Mouse (Mus musculus) cerebral cortex, adult 2 months (tissue): ENCODE data around the gene Gm17334.

Experiments used
- WGBS: fragments of 180-500 bp; shearing (Covaris S2); methylation state at CpG from one replicate; pipeline ENCODE4 v1.1.7; 2018; 5-methylcytosine and 5-hydroxymethylcytosine counted together

The Gm17334 gene

DNA sequence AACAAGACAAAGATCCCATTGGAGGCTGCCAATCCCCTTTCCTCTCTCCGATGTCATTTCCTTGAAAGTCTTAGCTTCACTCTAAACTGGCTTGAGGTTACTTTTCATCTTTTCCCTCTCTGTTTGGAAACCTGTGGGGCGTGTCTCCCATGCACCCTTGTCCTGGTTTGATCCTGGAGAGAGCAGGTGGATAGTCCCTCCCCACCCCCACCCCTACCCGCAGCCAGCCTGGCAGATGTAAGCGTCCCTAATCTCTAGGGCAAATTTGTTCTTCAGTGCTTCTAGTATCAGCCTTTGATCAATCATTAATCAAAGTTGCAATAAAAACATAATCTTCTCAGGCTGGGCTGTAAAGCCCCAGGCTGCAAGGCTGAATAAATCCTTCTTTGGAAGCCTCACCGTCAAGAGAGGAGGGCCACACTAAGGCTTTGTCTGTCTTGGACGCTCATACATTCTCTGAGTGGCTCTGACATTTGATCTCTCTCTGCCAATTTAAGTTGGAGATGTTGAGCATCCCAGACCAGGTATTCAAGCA lies 24.5 kb upstream of the Gm17334 start:
- WGBS, result 63% methylated on average over 6 of the region's 6 CpGs

GRCm38 (mm10) chr11:53796409-53797151 lies 23.6 kb upstream of the Gm17334 start:
- WGBS, result 47% methylated on average over 12 of the region's 12 CpGs

DNA sequence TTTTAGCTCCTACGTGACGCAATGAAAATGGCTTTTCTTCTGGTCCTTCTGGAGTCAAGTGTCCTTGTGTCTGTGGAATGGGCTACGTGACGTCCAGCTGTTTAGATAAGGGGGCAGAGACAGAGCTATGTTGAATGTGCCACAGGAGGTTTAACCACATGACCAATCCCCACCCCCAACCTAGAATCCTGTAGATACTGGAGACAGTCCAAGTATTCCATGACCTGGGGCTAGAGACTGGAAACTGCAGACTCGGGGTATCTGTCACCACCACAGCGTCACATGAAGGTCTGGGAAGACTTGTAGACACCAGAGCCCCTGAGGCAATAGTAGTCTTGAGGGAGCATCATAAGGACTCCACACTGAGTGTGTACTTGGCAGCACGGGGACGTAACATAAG lies 22.8 kb upstream of the Gm17334 start:
- 86% methylated on average over 8 of the region's 8 CpGs for WGBS

DNA sequence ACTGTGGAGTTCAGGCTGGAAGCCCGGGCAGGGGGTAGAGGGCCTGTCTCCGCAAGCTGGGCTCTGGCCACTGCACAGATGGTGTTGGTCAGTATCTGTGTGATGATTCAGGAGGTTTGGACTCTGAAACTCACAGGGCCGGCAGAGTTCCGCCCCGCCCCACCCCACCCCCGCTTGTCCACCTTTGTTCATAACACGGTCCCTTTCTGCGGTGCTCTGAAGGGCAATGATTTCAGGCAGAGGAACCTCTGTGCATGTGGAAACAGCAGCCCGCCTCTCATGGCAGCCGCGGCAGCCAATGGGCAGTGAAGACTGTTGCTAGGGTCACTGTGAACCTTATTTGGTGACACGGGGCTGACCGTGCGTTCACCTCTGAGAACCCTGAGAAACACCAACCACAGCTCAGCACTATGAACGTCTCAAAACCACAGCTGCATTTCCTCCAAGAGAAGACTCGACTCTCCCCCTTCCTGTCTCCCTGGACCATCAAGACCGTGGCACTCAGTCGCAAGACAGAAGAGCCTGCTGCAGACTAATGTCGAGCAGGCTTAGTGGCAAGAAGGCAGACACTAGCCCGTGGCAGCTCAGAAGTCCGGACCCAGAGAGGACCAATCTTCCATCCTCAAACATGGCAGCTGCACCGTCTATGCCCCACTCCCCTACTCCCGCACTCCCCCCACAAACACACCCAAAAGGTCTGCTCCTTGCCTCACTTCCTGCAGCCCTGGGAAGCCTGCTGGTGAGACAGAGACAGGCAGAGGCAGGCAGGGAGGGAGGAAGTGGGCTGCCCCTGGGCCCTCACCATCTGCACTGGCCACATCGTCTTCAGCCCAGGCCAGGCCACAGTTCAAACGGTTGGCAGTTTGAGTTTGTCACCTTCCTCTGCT lies 21.9 kb upstream of the Gm17334 start:
- 79% methylated on average over 25 of the region's 25 CpGs for WGBS

GRCm38 (mm10) chr11:53794015-53794414 lies 21.0 kb upstream of the Gm17334 start:
- WGBS, result 92% methylated on average over 3 of the region's 3 CpGs

DNA sequence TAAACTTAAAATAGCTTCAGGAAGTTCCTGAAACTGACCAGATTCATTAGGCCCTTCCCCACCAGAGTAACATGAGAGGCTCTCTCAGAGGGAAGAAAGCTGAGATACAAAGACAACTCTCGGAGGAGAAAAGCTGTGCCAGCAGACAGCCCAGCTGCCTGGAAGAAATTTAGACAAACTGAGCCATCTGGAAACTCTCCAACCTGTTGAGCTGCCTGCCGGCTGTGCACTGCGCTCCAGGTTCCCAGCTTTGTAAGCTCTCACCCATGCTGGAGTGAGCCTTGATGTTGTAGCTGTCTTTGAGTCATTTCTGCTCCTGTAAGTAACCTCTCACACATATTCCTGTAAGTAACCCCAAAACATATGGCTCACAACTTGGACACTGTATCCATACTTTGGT lies 20.0 kb upstream of the Gm17334 start:
- WGBS, result 32% methylated on average over 3 of the region's 3 CpGs

GRCm38 (mm10) chr11:53789277-53789676 lies 16.3 kb upstream of the Gm17334 start:
- WGBS, result 74% methylated on average over 3 of the region's 3 CpGs

GRCm38 (mm10) chr11:53788196-53788595 lies 15.2 kb upstream of the Gm17334 start:
- WGBS, result 75% methylated on average over 8 of the region's 8 CpGs

GRCm38 (mm10) chr11:53786058-53787031 lies 13.4 kb upstream of the Gm17334 start:
- 71% methylated on average over 13 of the region's 13 CpGs for WGBS

DNA sequence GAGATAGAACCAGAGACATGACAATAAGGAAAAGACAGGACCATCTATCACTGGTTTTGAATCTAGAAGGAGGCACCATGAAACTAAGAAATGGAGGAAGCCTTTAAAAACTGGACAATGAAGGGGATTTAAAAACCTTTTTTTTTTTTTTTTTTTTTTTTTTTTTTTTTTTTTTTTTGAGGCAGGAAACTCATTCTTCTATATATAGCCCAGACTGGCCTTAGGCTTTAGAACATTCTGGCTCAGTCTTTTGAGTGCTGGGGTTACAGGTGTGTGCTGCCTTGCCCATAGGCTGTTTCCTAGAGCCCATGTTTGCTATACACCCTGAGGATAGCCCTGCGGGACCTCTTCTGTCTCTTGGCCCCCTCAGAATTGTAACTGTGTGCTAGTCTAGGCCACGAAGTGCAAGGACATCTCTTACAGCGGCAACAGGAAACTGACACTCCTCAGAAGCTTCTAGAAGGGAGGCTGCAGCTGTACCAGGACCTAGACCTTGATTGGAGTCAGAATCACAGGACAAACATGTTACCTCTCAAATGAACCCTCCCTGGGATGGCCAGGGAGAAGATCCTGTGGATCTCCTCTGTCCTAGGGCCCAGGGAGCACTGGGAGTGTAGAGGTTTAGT lies 12.4 kb upstream of the Gm17334 start:
- WGBS, result 75% methylated on average over 3 of the region's 3 CpGs

DNA sequence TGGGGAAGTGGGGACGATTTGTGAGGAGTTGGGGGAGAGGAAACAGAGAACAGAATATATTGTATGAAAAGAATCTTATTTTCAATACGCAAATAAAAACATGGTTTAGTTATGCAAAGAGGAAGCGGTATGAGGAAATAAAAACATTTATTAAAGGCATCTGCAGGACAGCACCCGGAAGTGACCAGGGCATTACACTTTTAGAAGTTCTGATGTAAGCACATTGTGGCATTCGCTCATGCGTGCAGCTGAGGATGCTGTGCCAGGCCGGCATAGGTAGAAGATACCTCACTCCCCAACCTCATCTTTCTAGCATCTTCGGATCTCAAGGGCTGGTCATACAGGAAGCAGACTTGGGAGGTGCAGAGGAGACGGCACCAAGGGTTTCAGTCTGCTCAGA lies 10.3 kb upstream of the Gm17334 start:
- WGBS, result 85% methylated on average over 9 of the region's 9 CpGs

DNA sequence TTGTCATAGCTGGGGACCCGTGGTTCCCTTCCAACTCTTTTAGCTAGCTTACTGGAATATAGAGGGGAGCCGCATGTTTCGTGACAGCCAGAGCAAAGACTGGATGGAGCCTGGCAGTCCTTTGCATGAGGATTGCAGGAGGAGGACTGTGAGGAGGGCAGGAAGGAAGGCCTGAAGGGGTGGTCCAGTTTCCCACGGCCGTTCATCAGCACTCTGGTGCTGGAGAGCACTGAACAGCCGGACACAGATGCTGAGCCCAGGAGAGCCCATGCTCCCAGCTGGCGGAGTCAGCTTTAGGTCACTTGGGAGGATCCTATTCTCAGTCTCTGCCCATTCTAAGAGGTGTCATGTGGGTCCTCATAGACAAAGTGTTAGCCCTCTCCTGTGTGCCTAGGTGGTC lies 9.0 kb upstream of the Gm17334 start:
- 97% methylated on average over 7 of the region's 7 CpGs for WGBS

GRCm38 (mm10) chr11:53781201-53781775 lies 8.3 kb upstream of the Gm17334 start:
- WGBS, result 96% methylated on average over 4 of the region's 4 CpGs

- 76% methylated on average over 3 of the region's 3 CpGs for WGBS
Measured at GRCm38 (mm10) chr11:53780262-53780661, 7.3 kb upstream of the Gm17334 start.

DNA sequence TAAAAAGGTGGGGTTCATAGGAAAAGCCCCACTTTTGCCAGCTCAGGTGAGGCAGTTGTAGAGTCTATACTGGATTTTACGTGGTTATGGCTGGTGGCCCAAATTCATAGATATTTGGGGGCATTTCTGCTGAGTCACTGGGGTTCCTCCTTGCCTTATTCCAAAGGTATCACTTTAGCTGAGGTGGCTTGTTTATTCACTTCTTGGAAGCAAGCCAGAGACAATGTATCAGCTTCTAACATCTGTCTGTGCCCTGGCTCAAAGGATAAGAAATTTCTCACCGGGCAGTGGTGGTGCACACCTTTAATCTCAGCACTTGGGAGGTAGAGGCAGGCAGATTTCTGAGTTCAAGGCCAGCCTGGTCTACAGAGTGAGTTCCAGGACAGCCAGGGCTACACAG lies 6.8 kb upstream of the Gm17334 start:
- WGBS, result 84% methylated on average over 2 of the region's 2 CpGs

DNA sequence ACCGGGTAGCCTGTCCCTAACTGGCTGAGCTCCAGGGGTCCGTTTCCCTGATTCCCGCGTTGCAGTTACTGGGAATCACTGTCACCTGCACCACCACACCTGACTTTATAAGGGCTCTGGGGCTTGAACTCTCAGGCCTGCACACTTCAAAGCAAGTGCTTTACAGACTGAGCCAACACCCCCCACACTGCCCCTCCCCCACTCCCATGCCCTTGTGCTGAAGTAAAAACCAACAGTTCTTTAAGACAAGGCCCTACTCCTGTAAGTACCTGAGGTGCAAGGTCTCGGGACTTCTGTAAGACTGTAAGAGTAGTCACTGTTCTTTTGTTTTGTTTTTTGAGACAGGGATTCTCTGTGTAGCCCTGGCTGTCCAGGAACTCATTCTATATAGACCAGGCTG lies 5.5 kb upstream of the Gm17334 start:
- WGBS, result 89% methylated on average over 5 of the region's 5 CpGs

DNA sequence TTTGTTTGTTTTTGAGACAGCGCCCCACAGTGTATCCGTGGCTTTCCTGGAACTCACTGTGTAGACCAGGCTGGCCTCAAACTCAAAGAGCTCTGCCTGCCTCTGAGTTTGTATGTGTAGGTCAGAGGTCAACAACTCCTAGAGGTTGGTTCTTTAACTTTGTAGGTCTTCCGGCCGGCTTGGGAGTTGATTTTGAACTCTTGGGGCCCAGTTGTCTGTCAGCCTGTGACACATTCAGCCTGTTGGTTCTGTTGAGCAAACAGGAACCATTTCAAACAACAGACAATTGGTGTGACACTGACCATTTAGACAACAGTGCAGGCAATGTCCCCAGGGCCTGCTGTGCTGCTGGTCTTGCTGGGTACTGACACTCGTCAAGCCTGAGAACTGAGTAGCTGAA lies 4.7 kb upstream of the Gm17334 start:
- 76% methylated on average over 5 of the region's 5 CpGs for WGBS

- WGBS, result 92% methylated on average over 13 of the region's 13 CpGs
Measured at GRCm38 (mm10) chr11:53774659-53775255, 1.8 kb upstream of the Gm17334 start.

GRCm38 (mm10) chr11:53773641-53774360 lies 814 bp upstream of the Gm17334 start:
- WGBS, result 89% methylated on average over 16 of the region's 16 CpGs

- WGBS, result 88% methylated on average over 9 of the region's 9 CpGs
Measured at GRCm38 (mm10) chr11:53772536-53772935, 451 bp downstream of the Gm17334 start.
